Mouse (Mus musculus) brain, embryonic 14.5 days (tissue): Measurements from ENCODE around the gene Nap1l1.

Experiments used
- CTCF ChIP-seq: fragments of 200-500 bp; IDR thresholded peaks from 2 replicates; pipeline ENCODE4 v1.5.1; 2012; ENCODE audit warnings: inconsistent platforms, mild to moderate bottlenecking, moderate library complexity, borderline replicate concordance; ENCODE audit not compliant: insufficient read depth, insufficient read length; ENCODE audit errors: extremely low read depth
- POLR2A ChIP-seq: fragments of 200-500 bp; IDR thresholded peaks from 2 replicates; pipeline ENCODE4 v1.6.1; 2012; ENCODE audit warnings: mild to moderate bottlenecking, inconsistent platforms, borderline replicate concordance; ENCODE audit not compliant: poor library complexity, insufficient read depth, insufficient read length, severe bottlenecking; ENCODE audit errors: extremely low read depth

- TF ChIP-seq POLR2A (no peak), CTCF (no peak)
Measured at GRCm38 (mm10) chr10:111426491-111426890, 46.5 kb upstream of the Nap1l1 start.
